Mouse (Mus musculus) hindbrain, embryonic 10.5 days (tissue): Measurements from ENCODE around the gene Adcy7. TPM values are rescaled to one million over a fixed set of nuclear protein-coding genes. Genes with fewer than 3 reads are reported as not detected.

Experiments
- DNase-seq: peaks from one replicate; pipeline ENCODE4 v3.0.0-alpha.2; 2017; ENCODE audit warnings: low spot score
- H3K27ac ChIP-seq: fragments of 300-500 bp; sonication (generic); 2 replicates; pipeline ENCODE4 v1.5.1; 2016; ENCODE audit warnings: mild to moderate bottlenecking, moderate library complexity
- H3K27me3 ChIP-seq: fragments of 300-500 bp; sonication (generic); 2 replicates; pipeline ENCODE4 v1.6.1; 2016; ENCODE audit warnings: mild to moderate bottlenecking; ENCODE audit not compliant: poor library complexity, insufficient read depth, severe bottlenecking
- H3K36me3 ChIP-seq: fragments of 300-500 bp; sonication (generic); 2 replicates; pipeline ENCODE4 v1.6.1; 2016; ENCODE audit warnings: mild to moderate bottlenecking, moderate library complexity
- H3K4me1 ChIP-seq: fragments of 300-500 bp; sonication (generic); replicated peaks from 2 replicates; pipeline ENCODE4 v1.6.1; 2016; ENCODE audit warnings: mild to moderate bottlenecking
- H3K4me3 ChIP-seq: fragments of 300-500 bp; sonication (generic); 2 replicates; pipeline ENCODE4 v1.5.1; 2016; ENCODE audit warnings: mild to moderate bottlenecking, moderate library complexity
- H3K9me3 ChIP-seq: fragments of 300-500 bp; sonication (generic); 2 replicates; pipeline ENCODE4 v1.6.1; 2016; ENCODE audit warnings: mild to moderate bottlenecking, moderate library complexity
- WGBS: fragments of 180-500 bp; shearing (Covaris S2); methylation state at CpG from one replicate; pipeline ENCODE4 v1.1.7; 2016; 5-methylcytosine and 5-hydroxymethylcytosine counted together
- polyA plus RNA-seq: library from polyadenylated mRNA; unstranded; fragments of >200 nt; fragmentation: Nextera tagmentation; extraction: Ambion mirVana; gene quantifications from 2 replicates; pipeline ENCODE4 v1.2.1, GENCODE M21; 2016

Gene Adcy7
- polyA plus RNA-seq, 1 experiment from 2014 or later = 2.9 TPM

DNA sequence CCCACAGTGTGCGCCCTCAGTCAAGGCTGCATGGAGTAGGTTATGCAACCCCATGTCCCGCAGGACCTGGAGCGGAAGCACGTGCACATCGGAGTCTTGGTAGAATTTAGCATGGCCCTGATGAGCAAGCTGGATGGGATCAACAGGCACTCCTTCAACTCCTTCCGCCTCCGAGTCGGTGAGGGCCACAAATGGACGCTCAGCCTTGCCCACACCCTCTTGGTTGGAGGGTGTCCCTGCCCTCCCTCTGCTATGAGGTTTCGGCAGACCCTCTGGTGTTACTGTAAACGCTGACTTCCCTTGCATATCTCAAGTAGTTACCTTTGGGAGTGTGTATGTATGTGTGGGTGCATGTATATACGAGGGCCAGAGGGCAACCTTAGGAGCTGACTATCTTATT is 54.1 kb downstream of the Adcy7 start:
- H3K27ac ChIP-seq = no peak overlapping the region
- no peak overlapping the region for H3K4me3 ChIP-seq
- DNase-seq = no peak
- no peaks in the 10 kb centered on the region; the same call in 1 of the 2 replicates for H3K4me1 ChIP-seq
- H3K9me3 ChIP-seq = no peaks in the 10 kb centered on the region
- H3K36me3 ChIP-seq = peaks cover 87% of the 10 kb centered on the region
- H3K27me3 ChIP-seq = no peaks in the 10 kb centered on the region
- 97% methylated on average over 12 of the region's 12 CpGs for WGBS

DNA sequence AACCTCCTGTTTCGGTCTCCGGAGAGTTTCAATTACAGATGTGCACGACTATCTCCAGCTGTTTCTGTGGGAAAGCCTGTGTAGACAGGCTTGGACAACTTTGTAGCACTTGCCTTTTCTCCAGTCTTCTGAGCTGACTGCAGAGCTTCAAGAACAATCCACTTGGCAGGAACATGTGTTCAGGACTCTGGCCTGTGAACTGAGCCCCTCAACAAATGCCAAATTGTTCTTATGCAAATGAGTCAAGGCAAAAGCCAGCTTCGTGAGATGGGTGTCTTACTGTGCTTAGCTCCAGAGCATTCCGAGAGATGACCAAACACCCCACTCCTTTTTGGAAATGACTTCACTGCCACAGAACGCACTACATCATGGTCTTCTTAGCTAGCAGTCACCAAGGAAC is 56.5 kb downstream of the Adcy7 start:
- Histone ChIP-seq H3K4me3 (no peak overlapping the region), H3K4me1 (no peaks in the 10 kb centered on the region; the same call in 1 of the 2 replicates), H3K27ac (no peak overlapping the region), H3K9me3 (no peaks in the 10 kb centered on the region), H3K36me3 (peaks cover 100% of the 10 kb centered on the region), H3K27me3 (no peaks in the 10 kb centered on the region)
- DNase-seq = no peak
- 85% methylated on average over 6 of the region's 6 CpGs for WGBS

DNA sequence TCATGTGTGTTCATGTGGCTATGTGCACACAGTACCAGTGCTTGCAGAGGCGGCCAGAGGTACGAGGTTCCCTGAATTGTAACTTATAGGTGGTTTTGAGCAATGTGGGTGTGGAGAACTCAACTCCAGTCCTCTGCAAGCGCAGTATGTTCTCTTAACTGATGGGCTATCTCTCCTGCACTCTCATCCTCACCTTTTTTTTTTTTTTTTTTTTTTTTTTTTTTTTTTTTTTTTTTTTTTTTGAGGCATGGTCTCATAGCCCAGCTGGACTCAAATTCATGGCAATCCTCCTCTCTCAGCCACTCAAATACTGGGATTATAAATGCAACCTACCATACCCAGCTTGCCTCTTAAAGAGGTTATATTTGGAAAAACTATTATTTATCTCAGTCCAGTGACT is 58.6 kb downstream of the Adcy7 start:
- no peak for DNase-seq
- no peak overlapping the region for H3K4me3 ChIP-seq
- no peaks in the 10 kb centered on the region for H3K9me3 ChIP-seq
- H3K27me3 ChIP-seq = no peaks in the 10 kb centered on the region
- peaks cover 100% of the 10 kb centered on the region for H3K36me3 ChIP-seq
- H3K4me1 ChIP-seq = no peaks in the 10 kb centered on the region; the same call in 1 of the 2 replicates
- WGBS = 96% methylated on average over 3 of the region's 3 CpGs
- H3K27ac ChIP-seq = no peak overlapping the region

DNA sequence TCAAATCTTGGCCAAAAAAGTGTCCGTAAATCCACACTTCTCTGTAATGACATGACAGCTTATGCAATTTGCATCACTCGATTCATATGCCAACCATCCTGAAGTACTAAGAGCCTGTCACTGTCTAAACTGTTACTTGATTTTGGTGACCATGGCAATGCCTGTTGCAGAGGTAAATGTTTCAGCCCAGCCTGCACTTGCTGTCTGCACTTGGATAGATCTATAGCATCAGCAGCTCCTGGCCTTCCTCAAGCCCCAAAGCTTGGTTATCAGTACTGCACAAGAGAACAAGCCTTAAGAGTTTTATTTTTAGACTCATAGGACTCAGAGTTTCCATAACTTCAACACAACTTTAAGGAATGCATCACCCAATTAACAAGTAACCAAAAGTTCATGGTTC is 62.2 kb downstream of the Adcy7 start:
- Histone ChIP-seq H3K36me3 (peaks cover 100% of the 10 kb centered on the region), H3K4me1 (no peaks in the 10 kb centered on the region), H3K27me3 (no peaks in the 10 kb centered on the region), H3K27ac (no peak overlapping the region), H3K4me3 (no peak overlapping the region), H3K9me3 (no peaks in the 10 kb centered on the region)
- WGBS = 95% methylated on average over 2 of the region's 2 CpGs
- no peak for DNase-seq

DNA sequence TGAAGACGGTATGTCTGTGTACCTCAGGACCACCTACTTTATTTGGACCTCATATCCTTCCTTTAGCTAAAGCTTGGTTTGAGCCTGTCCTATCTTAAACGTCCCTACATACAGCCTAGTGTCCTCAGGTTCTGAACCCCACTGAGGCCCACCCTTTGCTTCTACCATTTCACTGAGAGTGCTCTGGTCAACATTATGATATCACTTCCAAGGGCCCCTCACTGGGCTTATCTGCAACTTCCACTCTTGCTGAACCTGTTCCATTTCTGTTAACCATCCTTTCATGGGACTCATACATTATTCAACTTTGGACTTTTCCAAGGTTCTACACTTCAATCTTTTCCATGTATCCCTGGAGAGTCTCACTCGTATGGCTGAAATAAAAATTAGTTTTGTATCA is 62.8 kb downstream of the Adcy7 start:
- no peak for DNase-seq
- Histone ChIP-seq H3K36me3 (peaks cover 100% of the 10 kb centered on the region), H3K4me3 (no peak overlapping the region), H3K9me3 (no peaks in the 10 kb centered on the region), H3K4me1 (no peaks in the 10 kb centered on the region), H3K27me3 (no peaks in the 10 kb centered on the region), H3K27ac (no peak overlapping the region)
- 87% methylated on average over 3 of the region's 3 CpGs for WGBS

DNA sequence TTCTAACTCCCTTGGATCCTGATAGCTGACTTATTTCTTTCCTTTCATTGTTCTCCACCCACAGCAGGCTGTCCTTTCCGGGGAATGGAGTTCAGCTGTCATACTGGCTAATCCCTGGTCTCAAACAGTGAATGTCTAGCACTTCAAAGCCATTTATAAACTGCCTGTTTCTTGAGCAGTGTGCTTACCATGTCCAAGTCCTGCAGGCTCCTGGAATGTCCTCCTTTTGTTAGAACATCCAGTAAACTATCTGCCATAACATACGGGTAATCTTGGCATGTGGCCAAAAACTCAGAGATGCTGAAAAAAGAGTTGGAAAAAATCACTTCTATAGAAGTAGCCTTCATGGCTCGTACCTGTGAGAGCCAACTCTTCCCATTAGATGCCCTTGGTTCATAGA is 67.0 kb downstream of the Adcy7 start:
- Histone ChIP-seq H3K4me3 (no peak overlapping the region), H3K27me3 (no peaks in the 10 kb centered on the region), H3K27ac (no peak overlapping the region), H3K36me3 (peaks cover 100% of the 10 kb centered on the region), H3K9me3 (no peaks in the 10 kb centered on the region), H3K4me1 (no peaks in the 10 kb centered on the region)
- WGBS = 86% methylated on average over 3 of the region's 3 CpGs
- DNase-seq = no peak

DNA sequence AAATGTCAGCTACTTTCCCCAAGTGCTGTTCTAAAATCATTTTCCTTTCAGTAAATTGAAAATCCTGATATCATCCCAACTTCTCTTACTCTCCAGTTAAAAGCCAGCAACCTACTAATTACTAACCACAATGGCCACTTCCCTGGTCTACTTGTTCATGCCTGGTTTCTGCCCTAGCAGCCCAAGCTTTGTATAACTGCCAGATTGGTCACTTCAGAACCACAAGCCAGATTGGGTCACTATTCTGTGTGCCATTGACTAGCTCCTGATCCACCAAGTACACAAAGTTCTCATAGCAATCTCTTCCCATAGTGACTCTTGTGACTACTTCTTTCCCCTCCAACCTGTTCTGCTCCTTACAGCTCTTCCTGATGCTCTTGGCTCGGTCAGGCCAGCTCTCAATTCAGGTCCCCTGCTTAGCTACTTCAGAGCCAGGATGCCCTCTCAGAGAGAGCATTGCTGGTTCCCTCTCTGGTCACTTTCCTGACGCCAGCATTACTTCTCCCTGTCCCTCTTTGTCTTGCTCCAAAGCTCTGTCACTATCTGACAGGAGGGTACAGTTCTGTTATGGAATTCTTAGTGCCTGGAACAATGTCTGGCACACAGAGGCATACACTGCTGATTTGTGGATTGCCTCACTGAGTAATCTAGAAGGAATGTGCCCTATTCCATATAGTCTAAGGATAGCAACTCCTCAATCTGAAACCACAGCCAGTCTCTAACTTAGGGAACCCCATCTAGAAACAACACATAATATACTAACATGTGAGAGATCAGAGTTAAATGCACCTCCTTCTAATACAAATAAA is 67.9 kb downstream of the Adcy7 start:
- Histone ChIP-seq H3K27ac (no peak overlapping the region), H3K9me3 (no peaks in the 10 kb centered on the region), H3K27me3 (no peaks in the 10 kb centered on the region), H3K36me3 (peaks cover 100% of the 10 kb centered on the region), H3K4me3 (no peak overlapping the region), H3K4me1 (no peaks in the 10 kb centered on the region)
- no peak for DNase-seq
- 86% methylated on average over 2 of the region's 2 CpGs for WGBS

DNA sequence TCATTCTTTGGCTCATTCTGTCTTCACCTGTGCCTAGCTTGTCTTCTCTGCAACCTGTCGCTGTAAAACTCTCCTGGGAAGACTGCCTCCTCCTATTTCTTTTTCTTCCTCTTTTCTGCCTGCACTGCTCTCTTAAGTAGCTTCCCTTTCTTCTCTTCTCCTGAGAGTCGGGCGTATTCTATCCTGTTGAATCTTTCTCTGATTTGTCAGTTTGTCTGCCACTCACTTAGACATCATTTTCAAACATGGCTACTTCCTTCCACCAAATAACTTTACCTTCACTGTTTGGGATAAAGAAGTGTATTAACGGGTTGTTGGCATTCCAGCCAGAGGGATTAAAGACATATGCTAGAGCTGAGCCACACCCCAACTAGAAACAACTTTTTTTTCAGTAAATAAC is 69.8 kb downstream of the Adcy7 start:
- Histone ChIP-seq H3K27ac (no peak overlapping the region), H3K4me1 (no peaks in the 10 kb centered on the region), H3K4me3 (no peak overlapping the region), H3K27me3 (no peaks in the 10 kb centered on the region), H3K9me3 (no peaks in the 10 kb centered on the region), H3K36me3 (peaks cover 100% of the 10 kb centered on the region)
- DNase-seq = no peak
- WGBS = 87% methylated on average over 4 of the region's 4 CpGs

DNA sequence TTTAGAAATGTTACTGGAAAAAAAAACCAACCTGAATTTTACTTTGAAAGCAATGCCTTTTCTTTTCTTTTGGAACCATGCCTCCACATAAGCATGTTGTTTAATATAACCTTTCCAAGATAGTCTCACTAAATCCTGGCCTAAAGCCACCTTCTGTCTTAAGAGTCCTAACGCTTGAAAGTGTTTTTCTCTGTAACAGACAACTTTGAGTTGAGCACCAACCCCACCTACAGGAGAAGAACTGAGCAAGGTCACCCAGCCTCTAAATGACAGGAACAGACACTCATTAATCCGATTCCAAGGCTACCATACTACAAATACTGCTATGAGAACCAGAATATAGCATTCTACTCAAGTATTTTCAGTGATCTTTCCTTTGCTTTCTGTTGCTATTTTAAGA is 76.8 kb downstream of the Adcy7 start:
- H3K36me3 ChIP-seq = peaks cover 100% of the 10 kb centered on the region
- H3K4me3 ChIP-seq = no peak overlapping the region
- no peaks in the 10 kb centered on the region for H3K4me1 ChIP-seq
- H3K9me3 ChIP-seq = no peaks in the 10 kb centered on the region
- no peak overlapping the region for H3K27ac ChIP-seq
- DNase-seq = no peak
- WGBS = 87% methylated on average over 2 of the region's 2 CpGs
- no peaks in the 10 kb centered on the region for H3K27me3 ChIP-seq

DNA sequence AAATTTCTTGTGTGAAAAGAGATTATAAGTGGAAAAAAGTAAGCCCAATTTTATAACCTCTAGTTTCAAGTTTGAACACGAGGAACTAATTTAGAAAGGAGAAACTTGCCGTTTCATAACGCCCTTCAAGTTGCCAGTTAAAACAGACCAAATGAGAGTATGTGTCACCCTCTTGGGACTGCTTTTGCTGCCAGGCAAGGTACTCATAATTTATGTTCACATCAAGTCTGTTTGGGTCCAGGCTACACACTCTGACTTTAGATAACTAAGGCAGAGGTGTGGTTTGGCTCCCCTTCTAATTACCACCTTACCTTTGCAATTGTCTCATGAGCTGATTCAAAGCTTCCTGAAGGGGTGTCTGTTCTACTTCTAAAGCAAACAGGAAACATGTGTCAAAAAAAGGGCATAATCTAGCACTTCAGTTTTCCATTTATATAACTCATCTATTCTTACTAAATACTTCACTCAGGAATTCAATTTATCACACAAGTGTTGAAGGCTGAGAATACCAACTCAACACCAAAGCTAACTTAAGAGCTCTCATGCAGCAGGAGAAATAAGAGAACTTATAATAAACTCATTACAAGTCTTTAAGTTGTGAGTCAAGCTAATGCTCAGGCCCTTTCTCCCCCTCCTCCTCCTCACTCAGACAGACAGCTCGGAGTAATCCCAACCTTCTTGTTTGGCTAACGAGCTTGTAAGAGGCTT is 85.2 kb downstream of the Adcy7 start:
- Histone ChIP-seq H3K36me3 (peaks cover 75% of the 10 kb centered on the region), H3K9me3 (peaks cover 6% of the 10 kb centered on the region; the same call in 1 of the 2 replicates), H3K27me3 (no peaks in the 10 kb centered on the region), H3K27ac (no peak overlapping the region), H3K4me1 (peaks cover 18% of the 10 kb centered on the region), H3K4me3 (no peak overlapping the region)
- DNase-seq = no peak
- WGBS = 86% methylated on average over 5 of the region's 5 CpGs

DNA sequence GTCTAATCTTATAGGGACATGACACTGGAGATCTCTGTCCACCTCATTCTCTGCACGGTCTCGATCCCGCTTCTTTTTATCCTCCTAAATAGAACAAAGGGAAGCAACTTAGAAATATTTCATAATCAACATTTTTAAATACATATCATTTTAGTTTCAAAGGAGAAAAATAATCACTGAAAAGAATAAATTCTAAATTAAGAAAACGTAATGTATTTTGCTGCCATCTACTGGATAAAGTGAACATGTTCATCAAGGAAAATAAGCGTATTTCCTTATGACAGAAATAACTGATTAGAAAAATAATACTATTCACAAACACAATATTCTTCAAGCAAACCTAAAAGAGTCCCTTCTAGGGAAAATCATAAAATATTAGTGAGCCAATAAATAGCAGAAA is 85.7 kb downstream of the Adcy7 start:
- 90% methylated on average over 5 of the region's 5 CpGs for WGBS
- no peak overlapping the region for H3K4me3 ChIP-seq
- H3K27me3 ChIP-seq = 0 out of 2 replicates have a peak, but pooled peaks cover 3% of the 10 kb centered on the region
- H3K9me3 ChIP-seq = peaks cover 6% of the 10 kb centered on the region; the same call in 1 of the 2 replicates
- no peak for DNase-seq
- H3K4me1 ChIP-seq = peaks cover 21% of the 10 kb centered on the region
- peaks cover 69% of the 10 kb centered on the region for H3K36me3 ChIP-seq
- no peak overlapping the region for H3K27ac ChIP-seq

DNA sequence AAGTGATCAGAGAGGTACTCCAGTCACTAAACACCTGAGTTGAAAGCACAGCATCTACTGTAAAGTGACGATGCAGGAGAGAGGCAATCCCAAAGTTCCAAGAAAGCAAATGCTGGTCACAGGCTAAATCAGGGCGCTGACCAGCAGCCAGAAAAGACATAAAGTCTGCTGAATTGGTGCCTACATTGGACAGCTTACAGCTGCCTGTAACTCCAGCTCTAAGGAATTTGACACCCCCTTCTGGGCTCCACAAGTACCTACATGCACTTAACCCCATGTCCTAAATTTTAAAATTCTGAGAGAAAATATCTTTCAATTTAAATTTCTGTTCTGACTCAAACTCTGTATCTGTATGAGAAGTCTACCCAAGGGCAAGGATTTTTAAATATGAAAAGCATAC is 87.8 kb downstream of the Adcy7 start:
- no peak for DNase-seq
- peaks cover 49% of the 10 kb centered on the region for H3K36me3 ChIP-seq
- H3K4me1 ChIP-seq = peaks cover 22% of the 10 kb centered on the region
- H3K4me3 ChIP-seq = peak overlapping the region; percentile 97
- WGBS = 88% methylated on average over 2 of the region's 2 CpGs
- 0 out of 2 replicates have a peak, but pooled peaks cover 4% of the 10 kb centered on the region for H3K27me3 ChIP-seq
- no peak overlapping the region for H3K27ac ChIP-seq
- H3K9me3 ChIP-seq = peaks cover 6% of the 10 kb centered on the region; the same call in 1 of the 2 replicates

DNA sequence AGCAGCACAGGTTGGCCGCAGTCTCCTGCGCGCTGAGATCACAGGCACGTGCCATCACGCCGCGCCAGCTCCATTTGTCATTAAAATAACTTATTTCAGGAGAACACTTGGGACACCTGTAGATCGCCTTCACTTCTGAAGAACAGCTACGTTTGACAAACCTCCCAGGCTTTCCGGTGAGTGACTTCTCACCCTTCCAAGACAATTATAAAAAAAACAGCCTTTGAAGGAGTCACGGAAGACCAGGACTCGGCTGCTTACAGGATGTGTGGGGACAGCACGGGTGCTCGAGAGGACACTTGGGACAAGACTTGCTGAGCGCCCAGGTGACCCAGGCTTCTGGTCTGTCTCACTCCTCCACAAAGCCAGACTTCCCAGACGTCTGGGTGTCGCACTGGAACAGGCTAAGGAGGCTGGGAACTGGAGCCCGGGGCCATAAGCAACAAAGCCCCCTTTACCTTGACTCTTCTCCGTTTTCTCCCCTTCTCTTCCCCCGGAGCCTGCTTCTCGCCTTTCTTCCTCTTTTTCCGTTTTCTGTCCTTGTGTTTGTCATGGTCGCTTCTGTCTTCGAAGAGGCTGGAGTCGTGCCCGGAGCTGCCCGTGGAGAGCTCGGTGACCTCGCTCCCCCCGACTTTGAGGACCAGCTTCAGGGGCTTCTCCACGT is 89.0 kb downstream of the Adcy7 start:
- H3K27ac ChIP-seq = peak overlapping the region; percentile 98
- 0 out of 2 replicates have a peak, but pooled peaks cover 4% of the 10 kb centered on the region for H3K27me3 ChIP-seq
- DNase-seq = no peak
- peaks cover 37% of the 10 kb centered on the region for H3K36me3 ChIP-seq
- peaks cover 6% of the 10 kb centered on the region; the same call in 1 of the 2 replicates for H3K9me3 ChIP-seq
- WGBS = 2% methylated on average over 31 of the region's 31 CpGs
- H3K4me3 ChIP-seq = peak overlapping the region; percentile 97
- H3K4me1 ChIP-seq = peaks cover 22% of the 10 kb centered on the region
